Comparison of ENCODE assay signal across 18 mouse cellular contexts in genomic region chr16:34494741-34495140, GRCm38 (mm10).
DNase-seq lines count a peak whose midpoint lies in the region; TF ChIP-seq lines count a peak whose summit lies in the region.
"Had no signal": no experiment of that assay in that cellular context is flagged by ENCODE, and none has a peak within 500 bp of the region (broad histone marks: within the 10 kb centered on the region; RNA-seq: fewer than 3 reads in every experiment).

No protein-coding gene starts in this region.

- peak; percentile 84 for DNase-seq in heart, adult 11 months
- DNase-seq in heart, adult 8-10 months (ENCODE audit: low spot score), result no peak
- no peak for DNase-seq in layer of hippocampus, adult 2 months (ENCODE audit: low spot score in 2 of 2)
- DNase-seq in layer of hippocampus, adult 11-12 months (ENCODE audit: low spot score), result no peak
- DNase-seq: adrenal gland, adult 2 months; adrenal gland, postnatal 25 days; cerebellum, adult 11 months; cerebellum, adult 18-20 months; cerebellum, adult 8-10 months; cerebellum, adult 9-11 months; cerebellum, postnatal 14 days; cerebellum, postnatal 36 days; embryo, embryonic 11 days had no signal

- no peak overlapping the region for H3K4me3 ChIP-seq in layer of hippocampus, adult 2 months
- H3K4me3 ChIP-seq: embryonic facial prominence, embryonic 13.5 days; embryonic facial prominence, embryonic 15.5 days; erythroblast, embryonic 14.5 days; forebrain, embryonic 10.5 days; forebrain, embryonic 12.5 days had no signal

- TF ChIP-seq CTCF in layer of hippocampus, adult 2 months (conservative IDR thresholded peaks at IDR 0.05), result no peak

- H3K27ac ChIP-seq in layer of hippocampus, adult 2 months, result peak overlapping the region; percentile 46; the same call in 1 of the 2 replicates
- H3K27ac ChIP-seq: embryonic facial prominence, embryonic 13.5 days; embryonic facial prominence, embryonic 15.5 days; forebrain, embryonic 10.5 days; forebrain, embryonic 12.5 days had no signal
